In genomic region chr12:92915776-92916175, GRCm38 (mm10) we compare ENCODE assay signal across 28 mouse cellular contexts.
"Had no signal": no experiment of that assay in that cellular context is flagged by ENCODE, and none has a peak within 500 bp of the region (broad histone marks: within the 10 kb centered on the region; RNA-seq: fewer than 3 reads in every experiment).

No protein-coding gene starts in this region.

- DNase-seq: cerebellum, adult 9-10 months; cerebellum, adult 9-11 months; cerebellum, postnatal 10 days; cerebellum, postnatal 14 days; cerebellum, postnatal 25 days; cerebellum, postnatal 36 days; embryo, embryonic 11 days; forebrain, postnatal 0 days; gastrocnemius, adult 2 months; gastrocnemius, postnatal 10 days; gastrocnemius, postnatal 14 days; gastrocnemius, postnatal 25 days; gastrocnemius, postnatal 36 days; heart, adult 11 months; heart, adult 18-20 months; heart, adult 2 months had no signal

- H3K27me3 ChIP-seq: embryonic facial prominence, embryonic 12.5 days; embryonic facial prominence, embryonic 13.5 days; embryonic facial prominence, embryonic 15.5 days; forebrain, embryonic 12.5 days; forebrain, embryonic 13.5 days had no signal

- ATAC-seq: forebrain, embryonic 13.5 days; forebrain, embryonic 14.5 days; forebrain, embryonic 16.5 days; forebrain, postnatal 0 days had no signal

- H3K9me3 ChIP-seq: embryonic facial prominence, embryonic 10.5 days; embryonic facial prominence, embryonic 12.5 days; embryonic facial prominence, embryonic 13.5 days; embryonic facial prominence, embryonic 15.5 days; forebrain, embryonic 10.5 days; forebrain, embryonic 12.5 days; forebrain, embryonic 13.5 days; heart, embryonic 10.5 days had no signal

- H3K27ac ChIP-seq: embryonic facial prominence, embryonic 10.5 days; embryonic facial prominence, embryonic 12.5 days; embryonic facial prominence, embryonic 13.5 days; embryonic facial prominence, embryonic 15.5 days; forebrain, embryonic 10.5 days; forebrain, embryonic 12.5 days; forebrain, embryonic 13.5 days; gastrocnemius, adult 2 months; heart, adult 2 months; heart, embryonic 10.5 days had no signal

- H3K4me1 ChIP-seq: embryonic facial prominence, embryonic 10.5 days; embryonic facial prominence, embryonic 12.5 days; embryonic facial prominence, embryonic 13.5 days; embryonic facial prominence, embryonic 15.5 days; forebrain, embryonic 10.5 days; forebrain, embryonic 12.5 days; forebrain, embryonic 13.5 days; heart, embryonic 10.5 days had no signal

- H3K4me2 ChIP-seq: embryonic facial prominence, embryonic 12.5 days; embryonic facial prominence, embryonic 13.5 days; embryonic facial prominence, embryonic 15.5 days; forebrain, embryonic 12.5 days; forebrain, embryonic 13.5 days; heart, embryonic 11.5 days had no signal

- H3K36me3 ChIP-seq: embryonic facial prominence, embryonic 10.5 days; embryonic facial prominence, embryonic 12.5 days; embryonic facial prominence, embryonic 13.5 days; embryonic facial prominence, embryonic 15.5 days; forebrain, embryonic 10.5 days; forebrain, embryonic 12.5 days; heart, embryonic 10.5 days had no signal

- H3K4me3 ChIP-seq: embryonic facial prominence, embryonic 10.5 days; embryonic facial prominence, embryonic 12.5 days; embryonic facial prominence, embryonic 13.5 days; embryonic facial prominence, embryonic 15.5 days; erythroblast, embryonic 14.5 days; forebrain, embryonic 10.5 days; forebrain, embryonic 12.5 days; forebrain, embryonic 13.5 days; gastrocnemius, adult 2 months; heart, adult 2 months; heart, embryonic 10.5 days had no signal

- H3K9ac ChIP-seq: embryonic facial prominence, embryonic 12.5 days; embryonic facial prominence, embryonic 13.5 days; embryonic facial prominence, embryonic 15.5 days; forebrain, embryonic 12.5 days; forebrain, embryonic 13.5 days; forebrain, postnatal 0 days had no signal
